Mouse (Mus musculus) midbrain, embryonic 13.5 days (tissue): Measurements from ENCODE around the gene Hgd. TPM values are rescaled to one million over a fixed set of nuclear protein-coding genes. Genes with fewer than 3 reads are reported as not detected.

ENCODE experiments used
- ATAC-seq: fragments of 200-750 bp; cut with Nextera tagmentation; 2 replicates; pipeline ENCODE4 v1.8.0; 2017; ENCODE audit warnings: mild to moderate bottlenecking, moderate TSS enrichment, moderate library complexity
- H3K27ac ChIP-seq: fragments of 300-500 bp; sonication (generic); 2 replicates; pipeline ENCODE4 v1.5.1; 2015; ENCODE audit warnings: inconsistent platforms, mild to moderate bottlenecking, moderate library complexity
- H3K27me3 ChIP-seq: fragments of 300-500 bp; sonication (generic); 2 replicates; pipeline ENCODE4 v1.6.1; 2015; ENCODE audit warnings: mild to moderate bottlenecking, inconsistent platforms
- H3K36me3 ChIP-seq: fragments of 300-500 bp; sonication (generic); 2 replicates; pipeline ENCODE4 v1.6.1; 2015; ENCODE audit warnings: mild to moderate bottlenecking, inconsistent platforms
- H3K4me1 ChIP-seq: fragments of 300-500 bp; sonication (generic); replicated peaks from 2 replicates; pipeline ENCODE4 v1.6.1; 2015; ENCODE audit warnings: inconsistent platforms
- H3K4me2 ChIP-seq: fragments of 300-500 bp; sonication (generic); replicated peaks from 2 replicates; pipeline ENCODE4 v1.6.1; 2015; ENCODE audit warnings: moderate library complexity, mild to moderate bottlenecking, inconsistent platforms
- H3K4me3 ChIP-seq: fragments of 300-500 bp; sonication (generic); replicated peaks from 2 replicates; pipeline ENCODE4 v1.5.1; 2015; ENCODE audit warnings: mild to moderate bottlenecking, inconsistent platforms
- H3K9ac ChIP-seq: fragments of 300-500 bp; sonication (generic); replicated peaks from 2 replicates; pipeline ENCODE4 v1.6.1; 2015; ENCODE audit warnings: mild to moderate bottlenecking, inconsistent platforms
- H3K9me3 ChIP-seq: fragments of 300-500 bp; sonication (generic); 2 replicates; pipeline ENCODE4 v1.6.1; 2016; ENCODE audit warnings: mild to moderate bottlenecking, inconsistent platforms
- WGBS: fragments of 180-500 bp; shearing (Covaris S2); methylation state at CpG from one replicate; pipeline ENCODE4 v1.1.7; 2015; 5-methylcytosine and 5-hydroxymethylcytosine counted together
- polyA plus RNA-seq: library from polyadenylated mRNA; unstranded; fragments of >200 nt; fragmentation: Nextera tagmentation; extraction: Ambion mirVana; gene quantifications from 2 replicates; pipeline ENCODE4 v1.2.1, GENCODE M21; 2015

Hgd gene
- polyA plus RNA-seq, 1 experiment from 2014 or later, result 0.17 TPM

- H3K36me3 ChIP-seq, result no peaks in the 10 kb centered on the region
- no peaks in the 10 kb centered on the region for H3K27me3 ChIP-seq
- peak overlapping the region; percentile 47 for H3K4me2 ChIP-seq
- H3K9me3 ChIP-seq, result no peaks in the 10 kb centered on the region
- peaks cover 47% of the 10 kb centered on the region for H3K4me1 ChIP-seq
- H3K27ac ChIP-seq, result peak overlapping the region; percentile 94
- ATAC-seq, result no peak
- WGBS, result 21% methylated on average over 6 of the region's 6 CpGs
- peak overlapping the region; percentile 4; the same call in 1 of the 2 replicates for H3K9ac ChIP-seq
- peak overlapping the region; percentile 21; the same call in 1 of the 2 replicates for H3K4me3 ChIP-seq
These were observed 3.8 kb downstream of the Hgd start for GRCm38 (mm10) chr16:37583801-37584200.

- peak; percentile 87 for ATAC-seq
- H3K9me3 ChIP-seq, result no peaks in the 10 kb centered on the region
- no peaks in the 10 kb centered on the region for H3K36me3 ChIP-seq
- peak overlapping the region; percentile 94 for H3K27ac ChIP-seq
- H3K4me3 ChIP-seq, result peak overlapping the region; percentile 21
- H3K4me2 ChIP-seq, result peak overlapping the region; percentile 47
- 2% methylated on average over 25 of the region's 25 CpGs for WGBS
- peak overlapping the region; percentile 29 for H3K9ac ChIP-seq
- no peaks in the 10 kb centered on the region for H3K27me3 ChIP-seq
- peaks cover 47% of the 10 kb centered on the region for H3K4me1 ChIP-seq
These were observed 4.5 kb downstream of the Hgd start for GRCm38 (mm10) chr16:37584218-37585035.

DNA sequence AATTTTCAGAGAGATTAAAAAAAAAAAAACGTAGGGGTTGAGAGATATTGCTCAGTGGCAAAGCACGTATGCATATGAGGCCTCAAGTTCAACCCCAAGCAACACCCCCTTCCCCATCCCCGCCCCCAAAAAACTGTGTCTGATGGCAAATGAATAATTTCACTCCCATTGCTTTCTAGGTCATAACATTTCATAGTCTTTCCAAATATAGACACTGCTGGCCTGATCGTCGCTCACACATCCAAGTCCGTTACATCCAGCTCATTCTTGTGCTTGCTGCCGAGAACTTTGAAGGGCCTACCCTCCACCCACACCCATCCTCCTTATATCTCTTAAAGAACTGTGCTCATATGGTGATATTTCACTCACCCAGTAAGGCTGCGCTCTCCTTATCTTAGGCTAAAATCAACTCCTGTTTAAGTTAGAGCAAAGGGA, 5.2 kb downstream of the Hgd start:
- H3K4me2 ChIP-seq, result peak overlapping the region; percentile 47
- H3K9ac ChIP-seq, result no peak overlapping the region
- H3K9me3 ChIP-seq, result no peaks in the 10 kb centered on the region
- 34% methylated on average over 8 of the region's 8 CpGs for WGBS
- peak overlapping the region; percentile 94 for H3K27ac ChIP-seq
- H3K4me1 ChIP-seq, result peaks cover 52% of the 10 kb centered on the region
- peak; percentile 12 for ATAC-seq
- H3K4me3 ChIP-seq, result no peak overlapping the region
- H3K27me3 ChIP-seq, result no peaks in the 10 kb centered on the region
- no peaks in the 10 kb centered on the region for H3K36me3 ChIP-seq

DNA sequence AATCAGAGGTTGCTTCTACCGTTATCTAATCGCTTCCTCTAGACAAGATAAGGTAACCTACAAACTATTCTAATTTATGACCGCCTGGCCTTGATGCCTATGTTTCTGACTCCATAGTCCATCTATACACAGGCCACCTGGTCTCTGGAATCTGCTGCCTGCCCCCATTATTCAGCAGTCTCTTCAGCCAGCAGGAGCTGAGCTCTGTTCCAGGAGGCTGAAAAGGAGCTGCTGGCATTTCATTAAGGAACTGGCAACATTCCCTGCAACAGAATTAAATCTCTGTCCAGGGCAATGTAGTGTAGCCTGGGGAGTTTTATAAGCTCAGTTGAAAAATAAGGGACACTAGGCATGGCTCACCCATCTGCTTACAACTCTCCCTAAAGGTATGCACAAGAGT, 11.0 kb downstream of the Hgd start:
- H3K27ac ChIP-seq, result no peak overlapping the region
- 92% methylated on average over 3 of the region's 3 CpGs for WGBS
- peaks cover 16% of the 10 kb centered on the region for H3K4me1 ChIP-seq
- H3K4me2 ChIP-seq, result no peak overlapping the region
- no peak overlapping the region for H3K4me3 ChIP-seq
- H3K9me3 ChIP-seq, result no peaks in the 10 kb centered on the region
- no peak for ATAC-seq
- no peaks in the 10 kb centered on the region for H3K27me3 ChIP-seq
- H3K36me3 ChIP-seq, result no peaks in the 10 kb centered on the region
- H3K9ac ChIP-seq, result no peak overlapping the region

DNA sequence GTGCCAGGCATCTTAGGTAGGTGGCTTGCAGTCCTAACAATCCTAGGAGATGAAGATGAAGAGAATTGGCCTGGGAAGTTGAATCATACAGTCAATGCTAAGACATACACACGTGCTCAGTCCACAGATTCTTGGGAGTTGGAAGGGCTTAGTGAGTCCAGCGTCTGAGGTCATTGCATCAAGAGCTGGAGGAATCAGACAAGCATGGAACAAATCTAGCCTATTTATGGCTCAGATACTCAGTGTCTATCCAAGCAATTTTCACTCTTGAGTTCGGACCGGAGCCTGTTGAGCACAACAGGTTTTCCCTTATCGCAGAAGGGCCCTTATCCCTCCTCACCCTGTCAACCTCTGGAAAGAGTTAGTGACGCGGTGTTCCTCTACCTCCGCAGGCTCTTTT, 11.6 kb downstream of the Hgd start:
- Histone ChIP-seq H3K4me2 (no peak overlapping the region), H3K4me3 (no peak overlapping the region), H3K9me3 (no peaks in the 10 kb centered on the region), H3K9ac (no peak overlapping the region), H3K36me3 (no peaks in the 10 kb centered on the region), H3K4me1 (peaks cover 16% of the 10 kb centered on the region; the same call in 1 of the 2 replicates), H3K27ac (no peak overlapping the region), H3K27me3 (no peaks in the 10 kb centered on the region)
- ATAC-seq, result no peak
- WGBS, result 94% methylated on average over 8 of the region's 8 CpGs

DNA sequence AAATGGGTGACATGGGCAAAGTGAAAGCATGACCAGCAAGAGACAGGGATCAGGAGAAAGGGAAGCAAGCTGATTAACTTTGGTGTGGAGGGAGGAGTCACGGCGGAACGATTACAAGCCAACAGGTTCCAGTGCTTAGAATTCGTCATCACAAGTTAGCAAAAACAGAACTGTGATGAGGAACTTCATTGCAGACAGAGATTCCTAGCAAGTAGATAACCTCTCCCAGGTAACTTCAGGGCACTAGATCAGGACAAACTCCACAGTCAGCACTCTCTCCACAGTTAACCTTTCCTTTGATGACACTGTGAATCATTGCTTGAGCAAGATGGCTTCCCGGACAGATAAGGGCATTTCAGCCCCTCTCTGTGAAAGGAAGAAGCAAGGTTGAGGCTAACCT, 17.5 kb downstream of the Hgd start:
- H3K27ac ChIP-seq, result no peak overlapping the region
- ATAC-seq, result no peak
- 68% methylated on average over 5 of the region's 5 CpGs for WGBS
- no peaks in the 10 kb centered on the region for H3K9me3 ChIP-seq
- H3K4me1 ChIP-seq, result no peaks in the 10 kb centered on the region
- no peaks in the 10 kb centered on the region for H3K36me3 ChIP-seq
- H3K27me3 ChIP-seq, result no peaks in the 10 kb centered on the region
- H3K4me2 ChIP-seq, result no peak overlapping the region
- H3K9ac ChIP-seq, result no peak overlapping the region
- no peak overlapping the region for H3K4me3 ChIP-seq

- ATAC-seq, result no peak
- WGBS, result 94% methylated on average over 7 of the region's 7 CpGs
These were observed 18.5 kb downstream of the Hgd start for GRCm38 (mm10) chr16:37598463-37598862.

GRCm38 (mm10) chr16:37599326-37599725, 19.4 kb downstream of the Hgd start:
- no peak for ATAC-seq
- no peak overlapping the region for H3K4me3 ChIP-seq
- no peaks in the 10 kb centered on the region for H3K9me3 ChIP-seq
- H3K4me1 ChIP-seq, result no peaks in the 10 kb centered on the region
- H3K4me2 ChIP-seq, result no peak overlapping the region
- no peak overlapping the region for H3K27ac ChIP-seq
- H3K36me3 ChIP-seq, result no peaks in the 10 kb centered on the region
- H3K9ac ChIP-seq, result no peak overlapping the region
- 87% methylated on average over 3 of the region's 3 CpGs for WGBS
- H3K27me3 ChIP-seq, result no peaks in the 10 kb centered on the region

More at GRCm38 (mm10) chr16:37598463-37598862, 18.5 kb downstream of the Hgd start:
- Histone ChIP-seq H3K4me2 (no peak overlapping the region), H3K36me3 (no peaks in the 10 kb centered on the region), H3K4me1 (no peaks in the 10 kb centered on the region), H3K9me3 (no peaks in the 10 kb centered on the region), H3K9ac (no peak overlapping the region), H3K27ac (no peak overlapping the region), H3K27me3 (no peaks in the 10 kb centered on the region), H3K4me3 (no peak overlapping the region)

DNA sequence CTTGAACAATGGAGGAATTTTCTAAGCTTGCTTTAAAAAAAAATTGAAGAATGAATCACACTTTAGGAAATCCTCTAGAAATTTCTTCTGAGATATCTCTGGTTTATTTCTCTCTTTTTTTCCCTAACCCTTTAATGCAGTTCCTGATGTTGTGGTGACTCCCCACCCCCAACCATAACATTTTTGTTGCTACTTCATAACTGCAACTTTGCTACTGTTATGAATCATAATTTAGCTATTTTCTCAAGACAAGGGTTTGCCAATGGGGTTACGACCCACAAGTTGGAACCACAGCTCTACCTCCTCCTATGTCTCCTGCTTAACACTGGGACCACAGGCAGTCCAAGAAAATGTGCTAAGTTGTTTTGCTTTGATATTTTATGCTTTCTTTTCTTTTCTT, 23.5 kb downstream of the Hgd start:
- no peak for ATAC-seq
- Histone ChIP-seq H3K4me2 (no peak overlapping the region), H3K4me1 (no peaks in the 10 kb centered on the region), H3K9ac (no peak overlapping the region), H3K9me3 (no peaks in the 10 kb centered on the region), H3K27ac (no peak overlapping the region), H3K27me3 (no peaks in the 10 kb centered on the region), H3K36me3 (no peaks in the 10 kb centered on the region), H3K4me3 (no peak overlapping the region)
- 97% methylated on average over 1 of the region's 1 CpGs for WGBS

DNA sequence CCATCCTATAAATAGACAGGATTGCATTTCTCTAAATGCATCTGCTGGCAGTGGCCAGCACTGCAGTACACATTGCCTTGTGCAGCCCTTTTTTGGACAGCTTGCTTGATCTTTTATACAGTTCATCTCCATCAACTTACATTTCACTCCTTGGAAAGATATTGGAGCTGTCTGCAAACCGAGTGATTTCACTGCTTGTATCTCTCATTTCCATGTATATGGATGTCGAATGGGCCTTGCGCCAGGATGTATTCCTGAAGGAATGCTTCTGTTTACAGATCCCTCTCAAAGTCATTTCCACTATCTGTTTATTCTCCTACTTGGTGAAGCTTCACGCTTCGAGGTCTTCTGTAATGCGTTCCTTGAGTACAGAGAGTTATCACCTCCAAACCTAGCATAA, 24.3 kb downstream of the Hgd start:
- Histone ChIP-seq H3K4me3 (no peak overlapping the region), H3K27ac (no peak overlapping the region), H3K9ac (no peak overlapping the region), H3K36me3 (no peaks in the 10 kb centered on the region), H3K27me3 (no peaks in the 10 kb centered on the region), H3K4me1 (peaks cover 5% of the 10 kb centered on the region), H3K9me3 (no peaks in the 10 kb centered on the region), H3K4me2 (no peak overlapping the region)
- WGBS, result 88% methylated on average over 6 of the region's 6 CpGs
- ATAC-seq, result no peak

- no peak overlapping the region for H3K4me2 ChIP-seq
- WGBS, result 80% methylated on average over 8 of the region's 8 CpGs
- no peak overlapping the region for H3K4me3 ChIP-seq
- no peak for ATAC-seq
- H3K4me1 ChIP-seq, result peaks cover 8% of the 10 kb centered on the region
- H3K27ac ChIP-seq, result no peak overlapping the region
- H3K9ac ChIP-seq, result no peak overlapping the region
- no peaks in the 10 kb centered on the region for H3K9me3 ChIP-seq
- H3K27me3 ChIP-seq, result no peaks in the 10 kb centered on the region
- H3K36me3 ChIP-seq, result no peaks in the 10 kb centered on the region
These were observed 30.4 kb downstream of the Hgd start for GRCm38 (mm10) chr16:37610333-37610732.

DNA sequence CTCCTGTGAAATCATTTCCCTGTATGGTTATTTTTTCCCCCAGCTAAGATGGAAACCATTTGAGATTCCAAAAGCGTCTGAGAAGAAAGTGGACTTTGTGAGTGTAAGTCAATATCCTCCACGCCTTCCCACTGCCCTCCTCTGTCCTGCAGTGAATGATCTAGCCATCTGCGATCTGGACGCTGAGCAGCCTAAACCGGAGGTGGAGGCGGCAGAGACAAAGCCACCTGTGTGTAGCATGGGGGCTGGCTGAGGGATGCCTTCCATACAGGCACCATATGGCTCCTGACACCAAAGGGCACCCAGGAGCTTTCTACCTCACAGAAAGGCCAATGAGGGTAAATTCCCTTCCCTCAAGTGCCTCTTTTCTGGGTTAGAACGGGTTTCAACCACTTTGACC, 31.1 kb downstream of the Hgd start:
- WGBS, result 83% methylated on average over 7 of the region's 7 CpGs
- Histone ChIP-seq H3K36me3 (no peaks in the 10 kb centered on the region), H3K9ac (no peak overlapping the region), H3K9me3 (no peaks in the 10 kb centered on the region), H3K4me1 (peaks cover 8% of the 10 kb centered on the region), H3K4me2 (no peak overlapping the region), H3K27ac (no peak overlapping the region), H3K4me3 (no peak overlapping the region), H3K27me3 (no peaks in the 10 kb centered on the region)
- no peak for ATAC-seq

DNA sequence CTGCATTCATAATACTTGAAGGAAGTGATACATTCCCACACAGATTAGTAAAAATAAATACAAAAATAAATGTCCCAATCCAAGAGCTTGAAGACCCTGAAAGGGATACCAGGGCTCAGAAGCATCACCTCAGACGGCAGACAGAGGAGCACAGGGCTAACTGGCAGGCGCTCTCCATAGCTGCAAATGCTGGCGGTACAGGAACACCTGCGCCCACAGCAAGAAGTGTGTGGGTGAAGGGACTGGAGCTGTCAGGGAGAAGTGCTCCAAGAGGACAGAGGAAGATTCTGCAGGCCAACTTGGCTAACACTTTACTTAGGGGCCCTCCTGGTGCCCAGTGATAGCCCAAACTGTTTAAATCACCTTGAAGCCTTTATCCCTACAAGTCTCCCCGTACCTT, 32.1 kb downstream of the Hgd start:
- H3K4me2 ChIP-seq, result no peak overlapping the region
- H3K9me3 ChIP-seq, result no peaks in the 10 kb centered on the region
- H3K36me3 ChIP-seq, result no peaks in the 10 kb centered on the region
- 96% methylated on average over 5 of the region's 5 CpGs for WGBS
- H3K4me1 ChIP-seq, result peaks cover 8% of the 10 kb centered on the region
- no peaks in the 10 kb centered on the region for H3K27me3 ChIP-seq
- no peak overlapping the region for H3K9ac ChIP-seq
- H3K4me3 ChIP-seq, result no peak overlapping the region
- no peak for ATAC-seq
- H3K27ac ChIP-seq, result no peak overlapping the region
